In the genomic region with DNA sequence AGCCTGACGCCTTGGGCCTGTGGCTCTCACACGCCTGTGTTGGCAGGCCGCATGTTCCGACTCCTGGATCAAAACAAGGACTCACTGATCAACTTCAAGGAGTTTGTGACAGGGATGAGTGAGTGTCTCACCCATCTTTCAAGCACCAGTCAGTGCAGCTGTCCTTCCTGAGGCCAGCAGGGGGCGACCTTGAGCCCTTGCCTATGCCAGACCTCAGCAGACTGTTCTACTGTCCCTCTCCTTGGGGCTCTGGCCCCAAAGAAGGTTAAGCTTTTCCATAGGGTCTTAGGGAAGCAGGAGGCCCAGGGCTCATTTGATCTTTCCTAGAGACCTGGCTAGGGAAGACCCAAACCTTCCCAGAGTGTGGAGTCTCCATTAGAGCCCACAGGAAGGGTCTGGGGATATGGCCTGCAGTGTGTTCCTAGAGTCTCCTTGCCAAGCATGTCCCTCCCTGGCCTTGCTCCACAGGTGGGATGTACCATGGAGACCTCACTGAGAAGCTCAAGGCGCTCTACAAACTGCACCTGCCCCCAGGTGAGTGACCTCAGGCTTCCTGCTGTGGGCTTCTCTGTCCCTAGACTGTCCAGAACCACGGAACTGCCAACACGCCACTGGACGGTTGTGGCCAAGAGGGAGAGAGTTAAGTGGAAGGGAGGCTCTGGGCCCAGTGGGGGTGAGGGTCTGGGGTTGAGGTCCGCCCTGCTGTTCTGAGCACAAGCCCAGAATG, we compare ENCODE assay signal across 9 mouse cellular contexts. TPM values are rescaled to one million over a fixed set of nuclear protein-coding genes. Genes with fewer than 3 reads are reported as not detected.
DNase-seq lines count a peak whose midpoint lies in the region; ATAC-seq and TF ChIP-seq lines count a peak whose summit lies in the region.
"Had no signal": no experiment of that assay in that cellular context is flagged by ENCODE, and none has a peak within 500 bp of the region (broad histone marks: within the 10 kb centered on the region; RNA-seq: fewer than 3 reads in every experiment).

No protein-coding gene starts in this region.

- no peaks in the 10 kb centered on the region for H3K36me3 ChIP-seq in heart, adult 2 months (ENCODE audit: control insufficient read depth, insufficient read depth, low read length)
- H3K36me3 ChIP-seq in heart, embryonic 12.5 days = peaks cover 79% of the 10 kb centered on the region

- H3K4me3 ChIP-seq in heart, adult 2 months = no peak overlapping the region
- H3K4me3 ChIP-seq in heart, embryonic 12.5 days = no peak overlapping the region
- H3K4me3 ChIP-seq: limb, embryonic 12.5 days had no signal

- no peak for ATAC-seq in heart, embryonic 12.5 days (ENCODE audit: insufficient number of reproducible peaks, low FRiP score)
- ATAC-seq in megakaryocyte-erythroid progenitor cell, adult 5-6 weeks (replicated peaks; ENCODE audit: low FRiP score, low TSS enrichment, poor library complexity, severe bottlenecking) = peak; percentile 78

- no peaks in the 10 kb centered on the region for H3K27me3 ChIP-seq in heart, adult 2 months (ENCODE audit: control insufficient read depth, insufficient read depth, low read length)
- H3K27me3 ChIP-seq in heart, embryonic 12.5 days (replicated peaks) = no peaks in the 10 kb centered on the region
- H3K27me3 ChIP-seq: limb, embryonic 12.5 days had no signal

- H3K27ac ChIP-seq in heart, adult 2 months = peak overlapping the region; percentile 52
- no peak overlapping the region for H3K27ac ChIP-seq in heart, embryonic 12.5 days (ENCODE audit: poor library complexity, severe bottlenecking)
- H3K27ac ChIP-seq: limb, embryonic 12.5 days had no signal

- H3K4me1 ChIP-seq in heart, adult 2 months (ENCODE audit: control insufficient read depth, insufficient read depth, low read length) = no peaks in the 10 kb centered on the region; the same call in 1 of the 2 replicates
- H3K4me1 ChIP-seq in heart, embryonic 12.5 days (replicated peaks) = peaks cover 4% of the 10 kb centered on the region; the same call in 1 of the 2 replicates
- H3K4me1 ChIP-seq: limb, embryonic 12.5 days had no signal

- no peak for TF ChIP-seq POLR2A in heart, adult 2 months (IDR thresholded peaks at IDR 0.05; ENCODE audit: insufficient read depth, low read depth, low read length)

- intact Hi-C loops in heart, adult 2 months (cut with DNase I) = loop anchor here (5.0 to 10.0 kb wide), 2 partner anchors 101 to 203 kb away; no protein-coding TSS in a partner anchor
- intact Hi-C loops in heart, postnatal 14 days (cut with DNase I) = loop anchor here (2.0 kb wide), 1 partner anchor 71 kb away; no protein-coding TSS in a partner anchor

- 71% methylated on average over 10 of the region's 10 CpGs for WGBS in heart, adult 2 months
- WGBS in heart, embryonic 12.5 days = 62% methylated on average over 10 of the region's 10 CpGs

- no peak overlapping the region for H3K4me2 ChIP-seq in heart, embryonic 12.5 days
- H3K4me2 ChIP-seq: limb, embryonic 12.5 days had no signal

- TF ChIP-seq CTCF in heart, adult 2 months (IDR thresholded peaks at IDR 0.05) = peak; percentile 94

- no peak overlapping the region for H3K9ac ChIP-seq in heart, adult 2 months (ENCODE audit: low read depth, low read length)
- H3K9ac ChIP-seq in heart, embryonic 12.5 days = no peak overlapping the region
- H3K9ac ChIP-seq: limb, embryonic 12.5 days had no signal

- no peaks in the 10 kb centered on the region for H3K9me3 ChIP-seq in heart, embryonic 12.5 days (replicated peaks)
- H3K9me3 ChIP-seq: limb, embryonic 12.5 days had no signal

- peak; percentile 56 to 69 for DNase-seq in heart, adult 2 months
- DNase-seq in adrenal gland, adult 8-10 months = peak; percentile 69
- peak; percentile 48 for DNase-seq in embryo, embryonic 9.5 days (ENCODE audit: extremely low spot score)
- DNase-seq in heart, postnatal 14 days = peak; percentile 69 to 80
- peak; percentile 81 to 84 for DNase-seq in kidney, postnatal 4 days
- peak; percentile 64 for DNase-seq in skeletal muscle tissue, adult 2 months (ENCODE audit: low read depth, low spot score)

- no peaks in the 10 kb centered on the region for H3K79me2 ChIP-seq in heart, adult 2 months (replicated peaks; ENCODE audit: control insufficient read depth, insufficient read depth, low read length)

- no peak for TF ChIP-seq EP300 in heart, adult 2 months (IDR thresholded peaks at IDR 0.05; ENCODE audit: insufficient read depth, low read depth, low read length)

RNA-seq across cellular contexts. Expression of a gene that starts 12.5 kb away (rescaled TPM):
- total RNA-seq in heart, adult 2 months (2021) = 1 to 10 TPM; 1.6 to 1.8 TPM
- polyA plus RNA-seq in heart, adult 2 months (2012; rRNA removed) = 3.0 and 3.5 TPM in 2 replicates
- 10.1 and 11.6 TPM in 2 replicates for polyA plus RNA-seq in heart, embryonic 12.5 days (2016; fragmentation: Nextera tagmentation; extraction: Ambion mirVana)
- total RNA-seq in adrenal gland, adult 8-10 months (2022) = 10 to 100 TPM in 3 of 4 experiments, 1 to 10 TPM in 1; 9.1 to 17.0 (median 14.6) TPM
- total RNA-seq in heart, postnatal 14 days (2021) = 1 to 10 TPM; 3.4 to 4.3 TPM
- total RNA-seq in megakaryocyte-erythroid progenitor cell, adult 5-6 weeks (2014; fragmentation: Nextera tagmentation) = 10.5 and 15.8 TPM in 2 replicates
- 9.9 and 17.8 TPM in 2 replicates for total RNA-seq in megakaryocyte-erythroid progenitor cell, adult 5-6 weeks (2017)

RNA-seq across cellular contexts. Expression of a gene that starts 30.5 kb away (rescaled TPM):
- 10 to 100 TPM; 41.4 to 44.0 TPM for total RNA-seq in heart, adult 2 months (2021)
- 30.9 and 39.6 TPM in 2 replicates for polyA plus RNA-seq in heart, adult 2 months (2012; rRNA removed)
- 35.5 and 35.9 TPM in 2 replicates for polyA plus RNA-seq in heart, embryonic 12.5 days (2016; fragmentation: Nextera tagmentation; extraction: Ambion mirVana)
- total RNA-seq in adrenal gland, adult 8-10 months (2022) = 100 to 1,000 TPM; 154 to 260 (median 207) TPM
- total RNA-seq in heart, postnatal 14 days (2021) = 10 to 100 TPM; 41.8 to 43.4 TPM
- 40.5 and 62.7 TPM in 2 replicates for total RNA-seq in megakaryocyte-erythroid progenitor cell, adult 5-6 weeks (2014; fragmentation: Nextera tagmentation)
- total RNA-seq in megakaryocyte-erythroid progenitor cell, adult 5-6 weeks (2017) = 39.8 and 56.7 TPM in 2 replicates

RNA-seq across cellular contexts. Expression of a gene that starts 48.9 kb away (rescaled TPM):
- total RNA-seq in heart, adult 2 months (2021) = 100 to 1,000 TPM; 298 to 421 TPM
- polyA plus RNA-seq in heart, adult 2 months (2012; rRNA removed) = 200 and 225 TPM in 2 replicates
- polyA plus RNA-seq in heart, embryonic 12.5 days (2016; fragmentation: Nextera tagmentation; extraction: Ambion mirVana) = 209 and 210 TPM in 2 replicates
- 1,000 to 10,000 TPM in 1 of 4 experiments, 100 to 1,000 TPM in 3; 798 to 1,098 (median 876) TPM for total RNA-seq in adrenal gland, adult 8-10 months (2022)
- 100 to 1,000 TPM; 234 to 282 TPM for total RNA-seq in heart, postnatal 14 days (2021)
- 69.3 and 129 TPM in 2 replicates for total RNA-seq in megakaryocyte-erythroid progenitor cell, adult 5-6 weeks (2014; fragmentation: Nextera tagmentation)
- 339 and 435 TPM in 2 replicates for total RNA-seq in megakaryocyte-erythroid progenitor cell, adult 5-6 weeks (2017)

RNA-seq across cellular contexts. Expression of a gene that starts 48.9 kb away (rescaled TPM):
- 10 to 100 TPM; 78.6 to 82.0 TPM for total RNA-seq in heart, adult 2 months (2021)
- polyA plus RNA-seq in heart, adult 2 months (2012; rRNA removed) = 53.8 and 56.7 TPM in 2 replicates
- 35.4 and 39.3 TPM in 2 replicates for polyA plus RNA-seq in heart, embryonic 12.5 days (2016; fragmentation: Nextera tagmentation; extraction: Ambion mirVana)
- 100 to 1,000 TPM; 130 to 232 (median 157) TPM for total RNA-seq in adrenal gland, adult 8-10 months (2022)
- total RNA-seq in heart, postnatal 14 days (2021) = 100 to 1,000 TPM in 1 of 2 experiments, 10 to 100 TPM in 1; 97.2 to 101 TPM
- 27.8 and 40.6 TPM in 2 replicates for total RNA-seq in megakaryocyte-erythroid progenitor cell, adult 5-6 weeks (2014; fragmentation: Nextera tagmentation)
- total RNA-seq in megakaryocyte-erythroid progenitor cell, adult 5-6 weeks (2017) = 11.1 and 14.5 TPM in 2 replicates
